Mouse (Mus musculus): Measurements from ENCODE around the gene Faim. TPM values are rescaled to one million over a fixed set of nuclear protein-coding genes. Genes with fewer than 3 reads are reported as not detected.

Gene Faim
- polyA plus RNA-seq, 1 experiment from 2014 or later = 10.6 TPM

DNA sequence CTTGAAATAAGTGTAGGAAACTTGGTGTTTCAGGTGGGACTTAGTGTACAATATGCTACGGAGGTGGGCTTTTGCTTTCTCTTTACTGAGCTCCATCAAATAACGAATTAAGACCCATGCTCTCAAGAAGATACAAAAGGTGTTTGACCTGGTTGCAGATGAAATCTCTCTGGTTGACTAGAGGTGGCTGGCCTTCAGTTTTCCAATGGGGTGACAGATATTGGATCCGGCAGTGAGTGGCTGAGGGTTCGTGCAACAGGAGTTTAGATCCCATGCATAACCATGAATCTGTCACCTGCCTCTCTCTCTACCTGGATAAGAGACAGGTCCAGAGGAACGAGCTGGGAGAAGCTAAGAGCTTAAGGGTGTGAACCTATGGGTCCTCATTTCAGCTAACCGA lies 27.5 kb upstream of the Faim start:
- peaks cover 25% of the 10 kb centered on the region for H3K4me1 ChIP-seq (replicated peaks)
- no peak overlapping the region for H3K9ac ChIP-seq
- no peaks in the 10 kb centered on the region for H3K9me3 ChIP-seq (replicated peaks)
- WGBS (ENCODE audit: insufficient replicate concordance) = 6% methylated on average over 6 of the region's 6 CpGs
- no peak overlapping the region for H3K4me3 ChIP-seq (replicated peaks)
- no peak overlapping the region for H3K4me2 ChIP-seq
- peaks cover 100% of the 10 kb centered on the region for H3K27me3 ChIP-seq
- no peaks in the 10 kb centered on the region for H3K36me3 ChIP-seq (replicated peaks)
- no peak overlapping the region for H3K27ac ChIP-seq (replicated peaks)
- ATAC-seq (ENCODE audit: insufficient read depth) = no peak

DNA sequence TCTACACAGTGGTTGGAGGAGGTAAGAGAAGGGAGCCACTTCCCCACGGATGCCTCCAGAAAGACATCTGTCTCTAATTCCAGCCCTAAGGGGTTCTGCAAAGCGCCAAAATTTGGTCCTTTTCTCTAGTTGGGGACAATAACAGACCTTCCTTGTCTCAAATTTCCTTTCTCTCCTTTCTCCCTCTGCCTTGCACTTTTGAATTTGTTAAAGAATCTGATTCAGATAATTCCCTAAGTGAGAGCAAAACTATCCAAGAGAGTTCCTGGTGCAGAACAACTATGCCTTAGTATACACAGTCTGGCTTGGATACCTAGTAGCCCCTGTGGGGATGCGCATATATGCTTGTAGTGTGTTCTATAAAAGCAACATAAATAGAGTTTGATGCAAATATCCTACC lies 26.3 kb upstream of the Faim start:
- Histone ChIP-seq H3K4me1 (replicated peaks) (peaks cover 23% of the 10 kb centered on the region), H3K9ac (no peak overlapping the region), H3K27me3 (peaks cover 100% of the 10 kb centered on the region), H3K9me3 (replicated peaks) (no peaks in the 10 kb centered on the region), H3K36me3 (replicated peaks) (no peaks in the 10 kb centered on the region), H3K4me3 (replicated peaks) (no peak overlapping the region), H3K27ac (replicated peaks) (no peak overlapping the region), H3K4me2 (no peak overlapping the region)
- 16% methylated on average over 3 of the region's 3 CpGs for WGBS (ENCODE audit: insufficient replicate concordance)
- ATAC-seq (ENCODE audit: insufficient read depth) = no peak

DNA sequence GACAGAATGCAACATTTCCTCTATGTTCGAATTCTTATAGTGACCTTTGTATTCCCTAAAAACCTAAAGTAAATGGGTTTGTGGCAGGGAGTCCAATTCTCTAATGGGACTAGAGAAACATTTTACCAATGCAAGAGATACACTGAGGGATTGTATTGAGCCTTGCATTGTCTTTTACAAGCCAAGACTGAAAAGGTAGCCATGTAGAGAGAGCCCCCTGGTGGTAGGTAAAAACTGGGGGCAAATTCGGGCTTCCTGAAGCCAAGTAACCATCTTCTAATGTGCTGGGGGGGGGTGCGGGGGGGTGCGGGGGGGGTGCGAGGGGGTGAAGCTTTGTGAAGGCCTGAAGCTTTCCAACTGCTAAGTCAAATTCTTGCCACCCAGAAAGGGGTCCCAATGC lies 25.8 kb upstream of the Faim start:
- 16% methylated on average over 5 of the region's 5 CpGs for WGBS (ENCODE audit: insufficient replicate concordance)
- H3K4me2 ChIP-seq = no peak overlapping the region
- H3K4me1 ChIP-seq (replicated peaks) = peaks cover 18% of the 10 kb centered on the region
- H3K9me3 ChIP-seq (replicated peaks) = no peaks in the 10 kb centered on the region
- H3K4me3 ChIP-seq (replicated peaks) = no peak overlapping the region
- ATAC-seq (ENCODE audit: insufficient read depth) = no peak
- no peak overlapping the region for H3K27ac ChIP-seq (replicated peaks)
- no peak overlapping the region for H3K9ac ChIP-seq
- peaks cover 100% of the 10 kb centered on the region for H3K27me3 ChIP-seq
- no peaks in the 10 kb centered on the region for H3K36me3 ChIP-seq (replicated peaks)

DNA sequence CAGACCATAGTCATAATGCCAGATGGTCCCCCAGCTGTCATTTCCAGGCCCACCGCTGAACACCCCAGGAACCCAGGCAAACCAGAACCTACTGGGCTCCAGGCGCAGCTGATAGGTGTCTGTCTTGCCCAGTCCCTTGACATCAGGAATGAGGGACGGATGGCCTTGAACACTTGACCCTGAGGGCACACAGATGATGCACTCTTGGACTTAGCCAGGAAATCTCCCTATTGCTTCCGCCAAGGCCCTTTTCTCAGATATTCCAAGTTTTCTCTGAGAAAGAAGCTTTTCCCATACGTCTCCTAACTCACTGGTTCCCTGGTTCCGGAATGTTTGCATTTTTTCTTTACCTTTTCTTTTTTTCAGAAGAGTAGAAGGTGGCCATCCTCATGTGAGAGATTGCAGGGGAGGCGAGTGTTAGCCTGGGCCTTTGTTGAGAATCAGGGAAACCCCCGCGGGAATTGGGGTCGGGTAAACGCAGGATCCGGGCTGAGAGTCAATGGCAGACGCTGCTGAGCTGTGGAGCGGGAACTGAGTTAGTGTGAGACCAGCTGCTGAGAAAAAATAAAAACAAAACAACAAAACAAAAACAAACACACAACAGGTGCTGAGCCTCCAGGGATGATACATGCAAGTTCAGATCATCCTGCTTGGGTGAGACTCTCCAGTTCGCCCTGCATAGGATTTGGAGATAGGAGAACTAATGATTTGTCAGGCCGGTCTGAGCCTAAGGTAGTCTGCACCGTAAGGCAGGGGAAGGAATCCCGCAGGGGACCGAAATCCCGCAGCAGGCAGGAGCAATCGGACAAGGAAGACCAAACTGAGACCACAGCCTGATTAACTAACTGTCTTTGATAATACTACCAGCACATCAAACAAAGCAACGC lies 24.3 kb upstream of the Faim start:
- H3K9ac ChIP-seq = no peak overlapping the region
- no peak overlapping the region for H3K4me2 ChIP-seq
- no peak overlapping the region for H3K27ac ChIP-seq (replicated peaks)
- H3K36me3 ChIP-seq (replicated peaks) = no peaks in the 10 kb centered on the region
- H3K4me1 ChIP-seq (replicated peaks) = 0 out of 2 replicates have a peak, but pooled peaks cover 4% of the 10 kb centered on the region
- no peaks in the 10 kb centered on the region for H3K9me3 ChIP-seq (replicated peaks)
- no peak overlapping the region for H3K4me3 ChIP-seq (replicated peaks)
- H3K27me3 ChIP-seq = peaks cover 98% of the 10 kb centered on the region
- ATAC-seq (ENCODE audit: insufficient read depth) = no peak
- WGBS (ENCODE audit: insufficient replicate concordance) = 10% methylated on average over 22 of the region's 22 CpGs

DNA sequence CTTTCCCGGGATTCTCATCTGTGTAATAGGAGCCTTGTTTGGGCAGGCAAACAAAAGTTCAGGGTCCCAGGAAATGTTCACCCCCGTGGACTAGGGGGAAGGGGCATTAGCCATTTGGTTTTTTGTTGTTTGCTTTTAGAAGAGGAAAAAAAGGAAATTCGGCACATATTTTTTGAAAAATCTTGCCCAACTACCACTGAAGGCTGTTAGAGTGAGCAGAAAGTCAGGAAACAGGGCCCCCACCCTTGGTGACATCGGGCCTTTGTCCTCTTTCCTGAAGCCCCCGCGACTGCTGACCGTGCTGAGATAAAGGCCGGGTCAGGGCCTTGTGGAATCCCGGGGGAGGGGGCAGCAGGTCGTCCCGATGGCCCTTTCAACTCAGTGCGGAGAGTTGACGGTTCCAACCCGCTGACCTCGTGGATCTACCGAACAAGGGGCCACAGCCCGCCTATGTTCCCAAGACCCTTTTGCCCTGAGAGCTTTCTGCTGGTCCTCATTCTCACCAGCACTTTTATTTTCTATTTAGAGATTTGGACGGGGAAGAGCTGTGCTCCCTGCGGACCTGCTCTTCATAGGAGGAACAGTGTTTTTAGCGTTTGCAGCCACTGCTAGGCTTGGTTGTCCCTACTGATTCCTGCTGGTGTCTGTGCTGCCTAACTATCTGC lies 23.6 kb upstream of the Faim start:
- no peak for ATAC-seq (ENCODE audit: insufficient read depth)
- Histone ChIP-seq H3K9me3 (replicated peaks) (no peaks in the 10 kb centered on the region), H3K9ac (no peak overlapping the region), H3K4me2 (no peak overlapping the region), H3K4me3 (replicated peaks) (no peak overlapping the region), H3K27me3 (peaks cover 98% of the 10 kb centered on the region), H3K27ac (replicated peaks) (no peak overlapping the region), H3K4me1 (replicated peaks) (no peaks in the 10 kb centered on the region), H3K36me3 (replicated peaks) (no peaks in the 10 kb centered on the region)
- WGBS (ENCODE audit: insufficient replicate concordance) = 3% methylated on average over 20 of the region's 20 CpGs

DNA sequence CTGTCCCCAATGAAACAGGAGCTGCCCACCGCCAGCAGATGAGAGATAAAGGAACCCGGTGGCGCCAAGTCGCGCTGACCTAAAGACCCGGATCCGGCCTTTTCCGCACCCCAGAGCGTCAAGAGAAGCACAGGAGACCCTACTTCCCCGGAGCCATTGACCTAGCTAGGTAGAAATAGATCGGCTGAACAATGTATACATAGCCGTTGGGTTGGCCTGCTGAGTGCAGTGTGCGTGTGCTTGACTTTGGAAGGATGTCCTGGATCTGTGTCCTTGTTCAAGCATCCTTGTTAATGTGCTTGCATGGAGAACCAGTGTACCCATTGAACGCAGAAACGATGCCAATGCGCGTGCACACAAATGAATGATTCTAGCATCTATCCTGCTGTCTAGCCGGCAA lies 22.5 kb upstream of the Faim start:
- no peak for ATAC-seq (ENCODE audit: insufficient read depth)
- no peak overlapping the region for H3K4me2 ChIP-seq
- H3K4me1 ChIP-seq (replicated peaks) = no peaks in the 10 kb centered on the region
- no peaks in the 10 kb centered on the region for H3K9me3 ChIP-seq (replicated peaks)
- 5% methylated on average over 18 of the region's 18 CpGs for WGBS (ENCODE audit: insufficient replicate concordance)
- no peak overlapping the region for H3K9ac ChIP-seq
- no peak overlapping the region for H3K4me3 ChIP-seq (replicated peaks)
- H3K36me3 ChIP-seq (replicated peaks) = no peaks in the 10 kb centered on the region
- peaks cover 90% of the 10 kb centered on the region for H3K27me3 ChIP-seq
- no peak overlapping the region for H3K27ac ChIP-seq (replicated peaks)

DNA sequence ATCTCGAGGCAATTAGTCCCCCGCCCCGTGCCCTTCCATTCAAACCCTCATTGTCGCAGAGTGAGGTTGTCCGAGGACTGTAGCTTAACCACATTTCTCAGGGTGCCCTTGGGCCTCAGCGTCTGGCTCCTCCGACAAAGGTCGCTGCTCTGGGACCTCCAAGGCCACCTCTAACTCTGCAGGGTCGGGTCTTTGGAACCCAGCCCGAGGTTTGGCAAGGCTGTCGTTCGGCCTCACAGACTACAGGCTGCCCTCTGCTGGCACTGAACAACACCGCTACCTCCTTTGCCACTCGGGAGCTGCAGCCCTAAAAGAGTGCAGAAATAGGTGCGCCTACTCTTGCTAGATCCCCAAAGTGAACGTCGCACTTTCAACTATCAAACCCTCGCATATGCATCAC lies 21.1 kb upstream of the Faim start:
- no peak for ATAC-seq (ENCODE audit: insufficient read depth)
- Histone ChIP-seq H3K27me3 (peaks cover 84% of the 10 kb centered on the region), H3K4me2 (no peak overlapping the region)

DNA sequence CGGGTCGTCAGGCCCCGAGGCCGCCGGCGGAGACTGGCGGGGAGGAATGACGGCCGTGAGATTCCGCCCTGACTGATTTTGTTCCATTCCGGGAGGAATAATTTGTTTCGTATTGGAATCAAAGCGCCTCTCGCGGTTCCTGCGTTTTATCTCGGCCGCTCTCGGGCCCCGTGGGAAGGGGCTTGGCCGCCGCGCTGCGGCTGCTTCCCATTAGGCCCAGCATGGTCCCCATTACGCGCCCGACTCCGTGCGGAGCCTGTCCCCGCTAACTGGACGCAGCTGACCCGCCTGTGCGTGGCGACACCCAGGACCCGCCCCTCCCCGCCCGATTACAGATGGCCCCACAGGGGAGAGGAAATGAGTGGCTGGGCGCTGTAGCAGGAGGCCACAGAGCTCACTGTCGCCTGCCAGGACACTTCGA lies 13.1 kb upstream of the Faim start:
- H3K27ac ChIP-seq (replicated peaks) = no peak overlapping the region
- H3K36me3 ChIP-seq (replicated peaks) = no peaks in the 10 kb centered on the region
- ATAC-seq (ENCODE audit: insufficient read depth) = no peak
- 0 out of 2 replicates have a peak, but pooled peaks cover 5% of the 10 kb centered on the region for H3K4me1 ChIP-seq (replicated peaks)
- WGBS (ENCODE audit: insufficient replicate concordance) = 2% methylated on average over 40 of the region's 40 CpGs
- H3K27me3 ChIP-seq = peaks cover 87% of the 10 kb centered on the region
- H3K4me2 ChIP-seq = peak overlapping the region; percentile 49
- no peak overlapping the region for H3K9ac ChIP-seq
- H3K9me3 ChIP-seq (replicated peaks) = no peaks in the 10 kb centered on the region
- peak overlapping the region; percentile 34 for H3K4me3 ChIP-seq (replicated peaks)

More for the DNA sequence above, 21.1 kb upstream of the Faim start:
- no peaks in the 10 kb centered on the region for H3K9me3 ChIP-seq (replicated peaks)
- WGBS (ENCODE audit: insufficient replicate concordance) = 3% methylated on average over 18 of the region's 18 CpGs
- no peak overlapping the region for H3K27ac ChIP-seq (replicated peaks)
- H3K4me1 ChIP-seq (replicated peaks) = no peaks in the 10 kb centered on the region
- no peaks in the 10 kb centered on the region for H3K36me3 ChIP-seq (replicated peaks)
- H3K9ac ChIP-seq = no peak overlapping the region
- no peak overlapping the region for H3K4me3 ChIP-seq (replicated peaks)

DNA sequence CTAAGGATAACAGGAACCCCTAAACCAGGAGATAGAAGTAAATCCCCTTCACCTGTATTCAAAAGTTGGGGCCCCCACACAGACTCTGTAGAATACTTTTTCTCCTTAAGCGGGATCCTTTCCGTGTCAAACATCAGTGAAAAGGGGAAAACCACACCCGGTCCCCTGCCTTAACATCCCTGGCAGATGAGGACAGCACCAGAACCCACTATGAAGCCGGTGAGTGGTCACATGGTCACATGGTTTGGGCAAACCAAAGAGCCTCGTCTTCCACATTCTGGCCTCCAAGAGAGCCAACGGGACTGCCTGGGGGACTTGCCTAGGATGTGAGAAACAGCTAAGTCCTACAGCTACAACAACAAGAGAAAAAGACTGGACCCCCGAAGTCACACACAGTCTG lies 12.6 kb upstream of the Faim start:
- Histone ChIP-seq H3K4me3 (replicated peaks) (no peak overlapping the region; the same call in 1 of the 2 replicates), H3K9me3 (replicated peaks) (no peaks in the 10 kb centered on the region), H3K36me3 (replicated peaks) (no peaks in the 10 kb centered on the region), H3K27ac (replicated peaks) (no peak overlapping the region), H3K27me3 (peaks cover 89% of the 10 kb centered on the region), H3K4me2 (0 out of 2 replicates have a peak overlapping the region, but pooled peaks have one; percentile 49), H3K9ac (no peak overlapping the region), H3K4me1 (replicated peaks) (0 out of 2 replicates have a peak, but pooled peaks cover 5% of the 10 kb centered on the region)
- ATAC-seq (ENCODE audit: insufficient read depth) = no peak
- 4% methylated on average over 7 of the region's 7 CpGs for WGBS (ENCODE audit: insufficient replicate concordance)

DNA sequence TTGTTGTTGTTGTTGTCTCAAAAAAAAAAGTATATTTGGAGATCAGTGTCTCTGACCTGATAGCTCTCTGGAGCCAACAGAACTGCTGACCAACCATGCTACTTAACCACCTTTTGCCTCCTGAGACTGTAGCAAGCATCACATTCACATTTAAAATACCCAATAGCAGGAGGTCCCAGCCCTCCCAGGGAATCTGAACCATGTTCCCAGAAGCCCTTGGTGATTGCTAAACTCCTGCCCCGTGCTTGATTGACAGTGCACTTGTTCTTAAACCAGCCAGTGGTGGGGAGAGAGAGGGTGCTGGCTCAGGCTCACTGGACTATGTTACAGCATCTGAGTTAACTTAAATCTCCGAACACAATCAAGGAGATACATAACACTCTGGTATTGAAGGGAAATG lies 11.3 kb upstream of the Faim start:
- Histone ChIP-seq H3K27ac (replicated peaks) (no peak overlapping the region), H3K4me1 (replicated peaks) (peaks cover 10% of the 10 kb centered on the region; the same call in 1 of the 2 replicates), H3K9ac (no peak overlapping the region), H3K27me3 (peaks cover 95% of the 10 kb centered on the region), H3K9me3 (replicated peaks) (no peaks in the 10 kb centered on the region), H3K36me3 (replicated peaks) (no peaks in the 10 kb centered on the region), H3K4me3 (replicated peaks) (no peak overlapping the region), H3K4me2 (no peak overlapping the region)
- 25% methylated on average over 2 of the region's 2 CpGs for WGBS (ENCODE audit: insufficient replicate concordance)
- ATAC-seq (ENCODE audit: insufficient read depth) = no peak

DNA sequence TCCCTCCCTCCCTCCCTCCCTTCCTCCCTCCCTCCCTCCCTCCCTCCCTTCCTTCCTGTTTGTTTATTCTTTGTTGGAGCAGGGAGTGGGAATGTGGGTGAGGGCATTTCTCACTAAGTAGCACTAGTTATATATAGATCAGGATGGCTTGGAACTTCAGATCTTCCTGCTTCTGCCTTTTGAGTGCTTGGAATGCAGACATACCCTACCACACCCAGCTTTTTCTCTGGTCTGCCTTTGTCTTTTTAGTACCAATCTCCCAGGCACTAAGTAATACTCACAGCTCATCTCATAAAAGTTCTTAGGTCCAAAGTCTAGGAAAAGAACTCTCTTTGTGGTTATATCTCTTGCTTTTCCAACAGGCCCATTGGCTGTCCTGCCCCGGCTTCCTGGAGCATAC lies 10.1 kb upstream of the Faim start:
- no peak for ATAC-seq (ENCODE audit: insufficient read depth)
- Histone ChIP-seq H3K36me3 (replicated peaks) (no peaks in the 10 kb centered on the region), H3K27ac (replicated peaks) (no peak overlapping the region), H3K9ac (no peak overlapping the region), H3K4me3 (replicated peaks) (no peak overlapping the region), H3K27me3 (peaks cover 89% of the 10 kb centered on the region), H3K4me1 (replicated peaks) (peaks cover 12% of the 10 kb centered on the region; the same call in 1 of the 2 replicates), H3K4me2 (no peak overlapping the region), H3K9me3 (replicated peaks) (no peaks in the 10 kb centered on the region)
- WGBS (ENCODE audit: insufficient replicate concordance) = 60% methylated on average over 1 of the region's 1 CpGs

Data from liver, embryonic 15.5 days (tissue).